Mouse (Mus musculus): ENCODE data around the gene Thoc6.

- TF ChIP-seq TAL1 (conservative IDR thresholded peaks at IDR 0.05; ENCODE audit: low read depth, low read length): no peak
- no peak for TF ChIP-seq CTCF (IDR thresholded peaks at IDR 0.05; ENCODE audit: low read depth, low read length)
- no peak for TF ChIP-seq GATA1 (IDR thresholded peaks at IDR 0.05; ENCODE audit: borderline replicate concordance, low read length)
Observed at GRCm38 (mm10) chr17:23703301-23703700, 29.6 kb upstream of the Thoc6 start.

Data from G1E (cell line).